Mouse (Mus musculus) hindbrain, embryonic 16.5 days (tissue): ENCODE data around the gene Slc2a2. TPM values are rescaled to one million over a fixed set of nuclear protein-coding genes. Genes with fewer than 3 reads are reported as not detected.
"Not testable (repeated sequence)": the region's sequence is repeated elsewhere in the genome, so short reads cannot be mapped to it uniquely, and the experiment has no call there.

Source experiments
- ATAC-seq: fragments of 200-750 bp; cut with Nextera tagmentation; 2 replicates; pipeline ENCODE4 v1.8.0; 2017; ENCODE audit warnings: moderate TSS enrichment, moderate library complexity
- H3K27ac ChIP-seq: fragments of 300-500 bp; sonication (generic); 2 replicates; pipeline ENCODE4 v1.5.1; 2014; ENCODE audit warnings: low read depth, mild to moderate bottlenecking, control low read depth, low read length, moderate library complexity
- H3K27me3 ChIP-seq: fragments of 300-500 bp; sonication (generic); replicated peaks from 2 replicates; pipeline ENCODE4 v1.6.1; 2014; ENCODE audit warnings: low read length; ENCODE audit not compliant: control insufficient read depth, insufficient read depth
- H3K36me3 ChIP-seq: fragments of 300-500 bp; sonication (generic); 2 replicates; pipeline ENCODE4 v1.6.1; 2014; ENCODE audit warnings: mild to moderate bottlenecking, low read length, moderate library complexity, mixed read lengths; ENCODE audit not compliant: control insufficient read depth, insufficient read depth
- H3K4me1 ChIP-seq: fragments of 300-500 bp; sonication (generic); 2 replicates; pipeline ENCODE4 v1.6.1; 2014; ENCODE audit warnings: low read depth, low read length; ENCODE audit not compliant: control insufficient read depth, insufficient read depth
- H3K4me2 ChIP-seq: fragments of 300-500 bp; sonication (generic); 2 replicates; pipeline ENCODE4 v1.6.1; 2014; ENCODE audit warnings: mild to moderate bottlenecking, low read length, control low read depth, moderate library complexity
- H3K4me3 ChIP-seq: fragments of 300-500 bp; sonication (generic); 2 replicates; pipeline ENCODE4 v1.5.1; 2014; ENCODE audit warnings: mild to moderate bottlenecking, low read length, control low read depth, moderate library complexity
- H3K9ac ChIP-seq: fragments of 300-500 bp; sonication (generic); 2 replicates; pipeline ENCODE4 v1.6.1; 2014; ENCODE audit warnings: low read depth, mild to moderate bottlenecking, control low read depth, low read length, moderate library complexity
- H3K9me3 ChIP-seq: fragments of 300-500 bp; sonication (generic); 2 replicates; pipeline ENCODE4 v1.6.1; 2014; ENCODE audit warnings: mild to moderate bottlenecking, low read length, moderate library complexity; ENCODE audit not compliant: control insufficient read depth
- WGBS: fragments of 180-500 bp; shearing (Covaris S2); extraction: QIAGEN DNeasy Blood & Tissue Kit; methylation state at CpG from one replicate; pipeline ENCODE4 v1.1.7; 2014; 5-methylcytosine and 5-hydroxymethylcytosine counted together
- polyA plus RNA-seq: library from polyadenylated mRNA; unstranded; fragments of >200 nt; fragmentation: Nextera tagmentation; extraction: Ambion mirVana; gene quantifications from 2 replicates; pipeline ENCODE4 v1.2.1, GENCODE M21; 2015

Gene Slc2a2
- polyA plus RNA-seq, 1 experiment from 2014 or later = 0.08 TPM

DNA sequence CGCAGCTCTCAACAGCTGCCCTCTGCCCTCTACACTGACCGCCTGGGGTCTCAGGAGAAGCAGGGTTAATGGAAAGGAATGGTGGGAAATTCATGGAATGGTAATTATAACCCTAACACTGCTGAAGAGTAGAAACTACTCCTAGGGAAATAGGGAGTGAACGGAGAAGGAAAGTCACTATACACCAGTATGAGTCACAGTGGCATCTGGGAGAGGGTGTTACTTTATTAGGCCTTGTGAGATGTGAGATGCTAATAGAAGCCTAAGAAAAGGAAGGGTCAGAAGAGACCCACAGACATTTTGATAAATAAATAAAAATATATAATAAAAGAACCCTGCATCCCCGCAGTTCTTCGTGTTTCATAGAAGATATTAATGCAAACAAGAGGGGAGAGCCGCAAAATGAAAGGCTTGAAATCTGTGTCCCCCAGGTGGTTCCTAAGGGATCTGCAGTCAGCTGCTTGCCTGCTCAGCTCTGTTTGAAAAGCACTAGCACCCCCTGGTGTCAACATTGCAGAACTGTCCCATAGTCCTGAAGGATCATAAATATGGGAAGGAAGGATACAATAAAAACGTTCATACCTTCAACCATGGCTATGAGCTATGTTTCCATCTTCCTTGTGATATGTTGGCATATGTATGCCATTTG lies 48.3 kb downstream of the Slc2a2 start:
- no peaks in the 10 kb centered on the region for H3K36me3 ChIP-seq
- H3K4me2 ChIP-seq = no peak overlapping the region
- H3K27me3 ChIP-seq = no peaks in the 10 kb centered on the region
- 0 out of 2 replicates have a peak, but pooled peaks cover 3% of the 10 kb centered on the region for H3K4me1 ChIP-seq
- peak; percentile 90 for ATAC-seq
- H3K9ac ChIP-seq = no peak overlapping the region
- WGBS = 26% methylated on average over 7 of the region's 7 CpGs
- H3K4me3 ChIP-seq = no peak overlapping the region
- H3K9me3 ChIP-seq = no peaks in the 10 kb centered on the region
- no peak overlapping the region for H3K27ac ChIP-seq

DNA sequence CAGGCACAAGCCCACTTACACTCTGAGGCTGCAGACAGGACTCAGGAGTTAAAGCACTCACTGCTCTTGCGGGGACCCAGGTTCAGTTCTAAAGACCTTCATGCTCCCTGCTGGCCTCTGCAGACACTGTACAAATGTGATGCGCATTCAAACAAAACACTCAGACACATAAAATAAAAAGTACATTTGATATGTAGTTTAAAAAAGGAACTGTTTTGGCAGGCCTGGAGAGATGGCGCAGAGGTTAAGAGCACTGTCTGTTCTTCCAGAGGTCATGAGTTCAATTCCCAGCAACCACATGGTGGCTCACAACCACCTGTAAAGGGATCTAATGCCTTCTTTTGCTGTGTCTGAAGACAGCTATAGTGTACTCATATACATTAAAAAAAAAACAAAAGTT lies 50.4 kb downstream of the Slc2a2 start:
- Histone ChIP-seq H3K4me3 (no peak overlapping the region), H3K27ac (no peak overlapping the region), H3K9ac (no peak overlapping the region), H3K4me1 (0 out of 2 replicates have a peak, but pooled peaks cover 3% of the 10 kb centered on the region), H3K36me3 (no peaks in the 10 kb centered on the region), H3K9me3 (no peaks in the 10 kb centered on the region), H3K4me2 (no peak overlapping the region), H3K27me3 (no peaks in the 10 kb centered on the region)
- no peak for ATAC-seq
- 83% methylated on average over 3 of the region's 3 CpGs for WGBS

DNA sequence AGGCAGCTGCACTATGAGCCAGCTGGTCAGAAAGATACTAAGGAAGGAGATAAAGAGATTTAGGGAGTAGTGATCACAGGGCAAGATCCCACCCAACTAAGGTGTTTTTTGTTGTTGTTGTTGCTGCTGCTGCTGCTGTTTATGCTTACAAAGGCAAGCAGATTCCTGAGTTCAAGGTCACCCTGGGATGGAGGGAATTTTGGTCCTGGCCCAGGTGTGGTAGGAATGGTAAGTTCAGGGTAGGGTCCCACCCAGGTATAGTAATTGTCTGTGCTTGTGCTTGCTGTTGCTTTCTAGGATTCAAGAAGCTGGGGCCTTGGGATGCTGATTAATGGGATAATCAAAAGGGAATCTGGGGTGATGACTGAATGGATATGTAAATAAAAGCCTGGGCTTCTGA lies 51.3 kb downstream of the Slc2a2 start:
- no peak for ATAC-seq
- H3K27ac ChIP-seq = no peak overlapping the region
- no peak overlapping the region for H3K9ac ChIP-seq
- H3K4me3 ChIP-seq = no peak overlapping the region
- H3K4me2 ChIP-seq = no peak overlapping the region
- H3K4me1 ChIP-seq = no peaks in the 10 kb centered on the region
- H3K9me3 ChIP-seq = no peaks in the 10 kb centered on the region
- H3K27me3 ChIP-seq = no peaks in the 10 kb centered on the region
- no peaks in the 10 kb centered on the region for H3K36me3 ChIP-seq

DNA sequence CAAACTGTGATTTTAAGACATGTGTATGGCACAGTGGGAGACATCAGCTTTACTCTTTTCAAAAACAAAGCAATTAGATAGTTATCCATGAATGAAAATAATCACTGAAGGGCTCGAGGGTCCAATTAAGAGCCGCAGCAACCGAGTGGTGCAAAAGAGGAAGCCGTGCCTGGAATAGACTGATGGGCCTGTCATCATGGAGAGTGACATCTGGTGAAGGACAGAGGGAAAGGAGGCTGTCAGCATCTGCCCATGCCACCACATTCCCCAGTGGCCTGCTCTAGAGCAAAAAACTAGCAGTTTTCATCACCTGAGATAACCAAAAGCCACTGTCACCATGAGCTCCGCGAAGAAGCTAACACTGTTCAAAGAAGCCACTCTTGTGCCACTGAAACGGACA lies 57.8 kb downstream of the Slc2a2 start:
- H3K4me1 ChIP-seq = no peaks in the 10 kb centered on the region
- H3K9me3 ChIP-seq = no peaks in the 10 kb centered on the region
- no peak overlapping the region for H3K9ac ChIP-seq
- no peak overlapping the region for H3K4me2 ChIP-seq
- no peaks in the 10 kb centered on the region for H3K27me3 ChIP-seq
- H3K27ac ChIP-seq = no peak overlapping the region
- no peaks in the 10 kb centered on the region for H3K36me3 ChIP-seq
- no peak for ATAC-seq
- 55% methylated on average over 7 of the region's 7 CpGs for WGBS
- H3K4me3 ChIP-seq = no peak overlapping the region

DNA sequence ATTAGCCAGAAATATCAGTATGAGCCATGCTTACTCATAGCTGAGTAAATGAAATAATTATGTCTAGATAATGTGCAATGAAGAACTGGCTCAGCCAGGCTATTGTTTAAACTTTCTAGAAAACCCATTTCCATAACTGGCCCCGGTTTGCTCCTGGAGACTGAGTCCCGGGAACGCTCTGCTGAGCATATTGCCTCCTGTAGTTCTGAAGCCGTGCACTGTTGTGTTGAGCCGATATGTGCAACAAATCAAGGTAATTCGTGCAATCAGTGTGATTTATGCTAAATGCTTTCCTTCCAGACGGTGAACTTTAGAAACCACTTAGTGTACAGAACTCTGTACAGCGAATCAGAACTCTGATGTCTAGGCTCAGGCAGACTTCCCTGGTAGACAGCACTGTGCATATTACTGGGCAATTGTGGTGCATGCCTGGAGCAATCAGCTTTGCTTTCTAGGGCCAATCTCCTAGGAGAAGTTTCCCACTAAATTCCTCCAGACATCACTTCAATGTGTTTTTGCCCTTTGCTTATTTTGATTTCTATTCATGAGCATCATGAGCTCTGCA lies 63.6 kb downstream of the Slc2a2 start:
- Histone ChIP-seq H3K9me3 (no peaks in the 10 kb centered on the region), H3K36me3 (no peaks in the 10 kb centered on the region), H3K4me3 (no peak overlapping the region), H3K27ac (no peak overlapping the region), H3K4me2 (no peak overlapping the region), H3K9ac (no peak overlapping the region), H3K27me3 (no peaks in the 10 kb centered on the region), H3K4me1 (no peaks in the 10 kb centered on the region)
- 58% methylated on average over 8 of the region's 8 CpGs for WGBS
- no peak; the same call in 1 of the 2 replicates for ATAC-seq

DNA sequence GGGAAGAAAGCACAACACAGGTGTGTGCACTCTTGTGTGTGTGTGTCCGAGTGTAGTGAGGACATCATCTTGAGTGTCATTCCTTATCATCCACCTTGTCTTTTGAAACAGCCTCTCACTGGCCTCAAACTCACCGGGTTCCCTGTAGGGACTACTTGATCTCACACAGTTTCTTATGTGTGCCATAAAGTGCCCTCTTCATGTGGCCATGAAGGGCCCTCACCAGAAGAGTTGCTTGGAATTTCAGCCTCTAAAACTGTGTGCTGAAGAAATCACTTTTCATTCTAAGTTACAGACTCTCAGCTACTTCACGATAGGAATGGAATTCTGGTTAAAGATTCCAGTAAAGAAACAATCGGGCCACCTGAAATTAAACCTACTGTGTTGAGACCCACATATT lies 69.2 kb downstream of the Slc2a2 start:
- Histone ChIP-seq H3K27ac (no peak overlapping the region), H3K9me3 (no peaks in the 10 kb centered on the region), H3K4me3 (no peak overlapping the region), H3K36me3 (no peaks in the 10 kb centered on the region), H3K4me2 (no peak overlapping the region), H3K27me3 (no peaks in the 10 kb centered on the region), H3K9ac (no peak overlapping the region), H3K4me1 (no peaks in the 10 kb centered on the region)
- WGBS = 91% methylated on average over 4 of the region's 4 CpGs
- ATAC-seq = no peak

DNA sequence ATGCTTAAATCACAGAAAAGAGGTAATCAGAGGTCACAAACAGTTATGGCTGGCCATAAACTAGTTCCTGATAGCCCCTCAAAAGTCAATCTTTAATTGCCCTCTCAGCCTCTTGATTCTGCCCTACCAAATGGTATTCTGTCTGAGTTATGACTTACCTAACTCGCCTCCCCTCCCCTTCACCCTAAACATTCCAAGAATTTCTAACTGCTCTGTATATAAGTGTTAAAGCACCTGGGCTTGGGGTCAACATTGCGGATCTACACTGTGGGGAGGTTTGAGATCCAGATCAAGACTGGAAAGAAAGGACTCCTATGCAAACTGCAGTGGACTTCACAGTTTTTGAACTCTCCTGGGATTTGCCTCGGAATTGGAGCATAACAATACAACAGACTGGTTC lies 70.5 kb downstream of the Slc2a2 start:
- H3K36me3 ChIP-seq = no peaks in the 10 kb centered on the region
- H3K9ac ChIP-seq = no peak overlapping the region
- H3K27ac ChIP-seq = no peak overlapping the region
- H3K9me3 ChIP-seq = no peaks in the 10 kb centered on the region
- no peaks in the 10 kb centered on the region for H3K27me3 ChIP-seq
- H3K4me3 ChIP-seq = no peak overlapping the region
- ATAC-seq = no peak
- 89% methylated on average over 3 of the region's 3 CpGs for WGBS
- H3K4me2 ChIP-seq = no peak overlapping the region
- no peaks in the 10 kb centered on the region for H3K4me1 ChIP-seq

DNA sequence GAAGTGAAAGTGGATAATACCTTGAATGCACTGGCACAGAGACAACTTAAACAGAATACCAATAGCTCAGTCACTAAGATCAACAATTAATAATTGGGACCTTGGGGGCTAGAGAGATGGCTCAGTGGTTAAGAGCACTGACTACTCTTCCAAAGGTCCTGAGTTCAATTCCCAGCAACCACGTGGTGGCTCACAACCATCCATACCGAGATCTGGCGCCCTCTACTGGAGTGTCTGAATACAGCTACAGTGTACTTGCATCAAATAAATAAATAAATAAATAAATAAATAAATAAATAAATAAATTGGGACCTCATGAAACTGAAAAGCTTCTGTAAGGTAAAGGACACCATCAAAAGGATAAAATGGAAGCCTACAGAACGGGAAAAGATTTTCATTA lies 75.2 kb downstream of the Slc2a2 start:
- not testable (repeated sequence) for ATAC-seq, H3K36me3 ChIP-seq, H3K27ac ChIP-seq, H3K4me3 ChIP-seq, H3K4me2 ChIP-seq, H3K9me3 ChIP-seq, H3K27me3 ChIP-seq, H3K9ac ChIP-seq, H3K4me1 ChIP-seq
- 63% methylated on average over 4 of the region's 4 CpGs for WGBS

DNA sequence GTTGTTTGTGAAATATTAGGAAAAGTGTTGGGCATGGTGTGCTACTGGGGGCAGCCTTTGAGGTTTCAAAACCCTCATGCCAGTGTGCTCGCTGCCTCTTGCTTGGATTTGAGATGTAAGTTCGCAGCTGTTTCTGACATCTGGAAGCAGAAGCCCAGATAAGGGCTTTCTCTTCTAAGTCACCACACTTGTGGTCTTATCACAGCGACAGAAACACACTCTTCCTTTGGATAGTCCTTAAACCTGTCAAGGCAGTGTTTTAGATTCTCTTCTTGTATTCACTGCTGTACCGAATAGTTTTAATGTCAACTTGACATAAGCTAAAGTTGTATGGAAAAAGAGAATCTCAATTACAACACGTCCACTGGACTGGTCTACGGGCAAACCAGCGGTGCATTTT lies 77.7 kb downstream of the Slc2a2 start:
- Histone ChIP-seq H3K36me3 (no peaks in the 10 kb centered on the region), H3K9me3 (no peaks in the 10 kb centered on the region), H3K9ac (no peak overlapping the region), H3K4me1 (no peaks in the 10 kb centered on the region), H3K4me3 (no peak overlapping the region), H3K4me2 (no peak overlapping the region), H3K27ac (no peak overlapping the region), H3K27me3 (no peaks in the 10 kb centered on the region; the same call in 1 of the 2 replicates)
- 93% methylated on average over 7 of the region's 7 CpGs for WGBS
- no peak for ATAC-seq
